Mouse (Mus musculus): ENCODE measurements around the gene Gak. TPM values are rescaled to one million over a fixed set of nuclear protein-coding genes. Genes with fewer than 3 reads are reported as not detected.

The Gak gene
- total RNA-seq, 1 experiment = 49.1 TPM

DNA sequence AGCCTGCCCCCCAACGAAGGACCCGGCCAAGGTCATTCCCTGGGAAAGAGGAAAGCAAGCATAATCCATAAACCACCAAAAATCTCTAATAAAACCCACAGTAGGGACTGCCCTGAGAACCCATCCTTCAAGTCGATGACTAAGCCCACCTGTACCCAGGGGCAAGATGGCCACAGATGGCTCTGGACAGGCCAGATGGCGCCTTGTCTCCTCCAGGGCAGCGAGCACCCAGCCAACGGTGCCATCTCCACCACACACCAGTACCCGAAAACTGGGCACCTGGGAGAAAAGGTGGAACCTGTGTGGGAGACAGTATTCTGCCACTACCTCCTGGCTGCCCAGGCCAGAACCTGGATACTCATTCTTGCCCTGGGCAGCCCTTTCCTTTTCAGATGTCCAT is 20.8 kb upstream of the Gak start:
- no peak overlapping the region for H3K9ac ChIP-seq (ENCODE audit: insufficient read depth, low read depth, low read length, poor library complexity, severe bottlenecking)
- no peak overlapping the region for H3K27ac ChIP-seq (ENCODE audit: insufficient read depth, low read depth, low read length, poor library complexity, severe bottlenecking)
- DNase-seq (ENCODE audit: low read depth, low spot score) = no peak
- in situ Hi-C loops (cut with MboI; ENCODE audit: low sequenced_read_pairs in 2 of 2, unreplicated experiment in 2 of 2) = no loop called here
- H3K4me3 ChIP-seq (ENCODE audit: insufficient read depth in 1 of 2, low read depth in 1 of 2, low read length in 2 of 2, poor library complexity in 1 of 2, severe bottlenecking in 1 of 2) = no peak overlapping the region
- H3K4me1 ChIP-seq (ENCODE audit: control insufficient read depth in 2 of 2, insufficient read depth in 2 of 2, low read length in 2 of 2, poor library complexity in 1 of 2) = no peaks in the 10 kb centered on the region
- H3K36me3 ChIP-seq (ENCODE audit: control insufficient read depth, insufficient read depth, low read length, poor library complexity, severe bottlenecking) = peaks cover 39% of the 10 kb centered on the region
- no peaks in the 10 kb centered on the region for H3K9me3 ChIP-seq (ENCODE audit: control insufficient read depth, insufficient read depth, low read depth, low read length)
- no peak for TF ChIP-seq HCFC1 (IDR thresholded peaks at IDR 0.05; ENCODE audit: borderline replicate concordance, insufficient read depth, low read length)
- no peak for TF ChIP-seq ZC3H11A (IDR thresholded peaks at IDR 0.05; ENCODE audit: borderline replicate concordance, low read depth, low read length)
- no peak for TF ChIP-seq MAFK (IDR thresholded peaks at IDR 0.05; ENCODE audit: insufficient read depth, low read depth, low read length)
- TF ChIP-seq ZNF384 (IDR thresholded peaks at IDR 0.05; ENCODE audit: low read depth, low read length) = no peak
- TF ChIP-seq CHD2 (IDR thresholded peaks at IDR 0.05; ENCODE audit: low read depth, low read length) = no peak

DNA sequence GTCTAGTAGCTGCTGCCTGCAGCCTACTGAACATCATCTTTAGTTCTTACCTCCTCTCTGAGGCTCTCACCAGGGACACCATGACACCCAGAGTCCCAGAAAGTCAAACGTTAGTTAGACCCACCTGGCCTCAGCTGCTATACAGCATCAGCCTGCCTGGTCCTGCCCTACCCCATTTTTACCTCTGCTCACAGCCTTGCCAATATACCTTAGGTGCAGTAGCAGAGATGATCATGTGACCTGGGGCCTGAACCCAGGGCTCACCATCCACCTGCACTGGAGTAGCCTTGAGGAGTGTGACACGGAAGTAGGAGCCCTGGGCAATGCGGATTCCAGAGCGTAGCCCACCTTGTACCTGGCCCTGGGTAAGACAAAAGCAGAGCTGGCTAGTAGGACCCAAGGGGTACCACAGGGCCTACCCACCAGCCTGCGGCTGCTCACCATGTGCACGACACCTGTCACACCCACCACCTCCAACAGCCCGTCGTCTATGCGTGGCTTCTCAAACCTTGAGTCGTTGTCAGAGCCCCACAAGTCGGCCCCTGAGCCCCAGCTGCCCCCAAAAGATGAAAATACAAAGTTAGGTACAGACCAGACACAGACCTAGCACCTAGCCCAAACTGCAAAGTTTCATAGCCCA is 19.5 kb upstream of the Gak start:
- Histone ChIP-seq H3K4me1 (ENCODE audit: control insufficient read depth in 2 of 2, insufficient read depth in 2 of 2, low read length in 2 of 2, poor library complexity in 1 of 2) (no peaks in the 10 kb centered on the region), H3K36me3 (ENCODE audit: control insufficient read depth, insufficient read depth, low read length, poor library complexity, severe bottlenecking) (peaks cover 33% of the 10 kb centered on the region), H3K27ac (ENCODE audit: insufficient read depth, low read depth, low read length, poor library complexity, severe bottlenecking) (no peak overlapping the region; the same call in 1 of the 2 replicates), H3K9me3 (ENCODE audit: control insufficient read depth, insufficient read depth, low read depth, low read length) (no peaks in the 10 kb centered on the region), H3K4me3 (ENCODE audit: insufficient read depth in 1 of 2, low read depth in 1 of 2, low read length in 2 of 2, poor library complexity in 1 of 2, severe bottlenecking in 1 of 2) (no peak overlapping the region), H3K9ac (ENCODE audit: insufficient read depth, low read depth, low read length, poor library complexity, severe bottlenecking) (no peak overlapping the region)
- TF ChIP-seq ZC3H11A (IDR thresholded peaks at IDR 0.05; ENCODE audit: borderline replicate concordance, low read depth, low read length) (no peak), ZNF384 (IDR thresholded peaks at IDR 0.05; ENCODE audit: low read depth, low read length) (no peak), CHD2 (IDR thresholded peaks at IDR 0.05; ENCODE audit: low read depth, low read length) (no peak), MAFK (IDR thresholded peaks at IDR 0.05; ENCODE audit: insufficient read depth, low read depth, low read length) (no peak)
- in situ Hi-C loops (cut with MboI; ENCODE audit: low sequenced_read_pairs in 2 of 2, unreplicated experiment in 2 of 2) = no loop called here
- no peak for DNase-seq (ENCODE audit: low read depth, low spot score)

DNA sequence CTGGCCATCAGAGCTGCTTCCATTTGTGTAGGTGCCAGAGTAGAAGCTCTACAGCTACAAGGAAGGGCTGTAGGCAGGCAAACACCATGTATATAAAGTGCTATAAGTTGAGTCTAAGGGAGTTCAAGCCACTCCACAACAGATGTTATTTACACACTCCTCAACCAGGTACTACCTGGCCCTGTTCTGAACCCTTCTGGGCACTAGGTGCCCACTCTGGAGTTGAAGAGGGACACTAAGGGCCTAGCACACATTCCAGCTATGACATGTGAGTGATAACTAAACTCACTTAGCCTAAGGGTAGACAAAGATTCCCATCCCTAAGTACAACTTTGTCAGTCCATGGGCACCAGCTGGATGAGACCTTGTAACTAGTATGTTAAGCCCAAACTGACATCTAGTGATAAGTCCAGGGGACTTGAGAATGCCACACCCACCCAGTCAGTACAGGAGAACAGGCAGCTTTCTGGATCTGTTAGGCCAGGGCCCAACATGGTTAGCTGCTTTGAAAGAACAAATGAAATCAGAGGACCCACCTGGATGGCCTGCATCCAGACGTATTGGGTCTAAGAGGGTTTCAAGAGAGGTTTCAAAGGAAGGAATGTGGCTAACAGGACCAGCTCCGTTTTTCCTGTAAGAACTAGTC is 18.4 kb upstream of the Gak start:
- no peak for DNase-seq (ENCODE audit: low read depth, low spot score)
- Histone ChIP-seq H3K36me3 (ENCODE audit: control insufficient read depth, insufficient read depth, low read length, poor library complexity, severe bottlenecking) (peaks cover 23% of the 10 kb centered on the region), H3K4me3 (ENCODE audit: insufficient read depth in 1 of 2, low read depth in 1 of 2, low read length in 2 of 2, poor library complexity in 1 of 2, severe bottlenecking in 1 of 2) (no peak overlapping the region), H3K4me1 (ENCODE audit: control insufficient read depth in 2 of 2, insufficient read depth in 2 of 2, low read length in 2 of 2, poor library complexity in 1 of 2) (no peaks in the 10 kb centered on the region), H3K9ac (ENCODE audit: insufficient read depth, low read depth, low read length, poor library complexity, severe bottlenecking) (no peak overlapping the region), H3K27ac (ENCODE audit: insufficient read depth, low read depth, low read length, poor library complexity, severe bottlenecking) (no peak overlapping the region), H3K9me3 (ENCODE audit: control insufficient read depth, insufficient read depth, low read depth, low read length) (no peaks in the 10 kb centered on the region)
- in situ Hi-C loops (cut with MboI; ENCODE audit: low sequenced_read_pairs in 2 of 2, unreplicated experiment in 2 of 2) = no loop called here
- no peak for TF ChIP-seq HCFC1 (IDR thresholded peaks at IDR 0.05; ENCODE audit: borderline replicate concordance, insufficient read depth, low read length)
- TF ChIP-seq ZC3H11A (IDR thresholded peaks at IDR 0.05; ENCODE audit: borderline replicate concordance, low read depth, low read length) = no peak
- no peak for TF ChIP-seq CHD2 (IDR thresholded peaks at IDR 0.05; ENCODE audit: low read depth, low read length)
- TF ChIP-seq ZNF384 (IDR thresholded peaks at IDR 0.05; ENCODE audit: low read depth, low read length) = no peak
- TF ChIP-seq MAFK (IDR thresholded peaks at IDR 0.05; ENCODE audit: insufficient read depth, low read depth, low read length) = no peak

DNA sequence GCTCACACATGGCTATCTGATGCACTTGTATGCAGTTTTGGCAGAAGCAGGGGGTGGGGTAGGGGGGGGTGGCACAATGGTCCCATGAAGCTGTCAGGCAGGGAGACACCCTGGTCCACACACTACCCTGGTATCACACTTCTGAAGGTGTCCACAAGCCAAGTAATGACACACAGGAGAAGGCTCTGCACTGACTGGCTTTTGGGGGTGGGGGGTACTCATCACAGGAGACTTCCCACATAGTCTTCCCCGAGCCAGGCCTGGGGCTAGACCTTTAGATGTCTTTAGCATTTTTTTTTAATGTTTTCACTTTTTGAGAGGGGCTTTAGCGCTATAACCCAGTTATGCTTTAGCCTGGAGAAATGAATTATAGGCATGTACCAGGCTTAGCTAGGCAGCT is 17.8 kb upstream of the Gak start:
- Histone ChIP-seq H3K9me3 (ENCODE audit: control insufficient read depth, insufficient read depth, low read depth, low read length) (no peaks in the 10 kb centered on the region), H3K9ac (ENCODE audit: insufficient read depth, low read depth, low read length, poor library complexity, severe bottlenecking) (no peak overlapping the region), H3K36me3 (ENCODE audit: control insufficient read depth, insufficient read depth, low read length, poor library complexity, severe bottlenecking) (peaks cover 20% of the 10 kb centered on the region), H3K4me3 (ENCODE audit: insufficient read depth in 1 of 2, low read depth in 1 of 2, low read length in 2 of 2, poor library complexity in 1 of 2, severe bottlenecking in 1 of 2) (no peak overlapping the region), H3K27ac (ENCODE audit: insufficient read depth, low read depth, low read length, poor library complexity, severe bottlenecking) (no peak overlapping the region), H3K4me1 (ENCODE audit: control insufficient read depth in 2 of 2, insufficient read depth in 2 of 2, low read length in 2 of 2, poor library complexity in 1 of 2) (no peaks in the 10 kb centered on the region)
- DNase-seq (ENCODE audit: low read depth, low spot score) = no peak
- in situ Hi-C loops (cut with MboI; ENCODE audit: low sequenced_read_pairs in 2 of 2, unreplicated experiment in 2 of 2) = no loop called here
- TF ChIP-seq ZC3H11A (IDR thresholded peaks at IDR 0.05; ENCODE audit: borderline replicate concordance, low read depth, low read length) (no peak), MAFK (IDR thresholded peaks at IDR 0.05; ENCODE audit: insufficient read depth, low read depth, low read length) (no peak), HCFC1 (IDR thresholded peaks at IDR 0.05; ENCODE audit: borderline replicate concordance, insufficient read depth, low read length) (no peak), ZNF384 (IDR thresholded peaks at IDR 0.05; ENCODE audit: low read depth, low read length) (no peak), CHD2 (IDR thresholded peaks at IDR 0.05; ENCODE audit: low read depth, low read length) (no peak)

All from ES-E14 (cell line).